Mouse (Mus musculus) limb, embryonic 12.5 days (tissue): ENCODE results near the gene Mdfic. TPM values are rescaled to one million over a fixed set of nuclear protein-coding genes. Genes with fewer than 3 reads are reported as not detected.

Experiments
- ATAC-seq: fragments of 200-750 bp; cut with Nextera tagmentation; 2 replicates; pipeline ENCODE4 v1.8.0; 2017; ENCODE audit warnings: low read depth, moderate TSS enrichment; ENCODE audit not compliant: insufficient number of reproducible peaks, insufficient read depth, low FRiP score, low TSS enrichment
- H3K27ac ChIP-seq: fragments of 300-500 bp; sonication (generic); 2 replicates; pipeline ENCODE4 v1.5.1; 2016; ENCODE audit warnings: mild to moderate bottlenecking, moderate library complexity
- H3K27me3 ChIP-seq: fragments of 300-500 bp; sonication (generic); 2 replicates; pipeline ENCODE4 v1.6.1; 2016; ENCODE audit warnings: mild to moderate bottlenecking, moderate library complexity
- H3K36me3 ChIP-seq: fragments of 300-500 bp; sonication (generic); 2 replicates; pipeline ENCODE4 v1.6.1; 2016; ENCODE audit warnings: mild to moderate bottlenecking, moderate library complexity
- H3K4me1 ChIP-seq: fragments of 300-500 bp; sonication (generic); replicated peaks from 2 replicates; pipeline ENCODE4 v1.6.1; 2016
- H3K4me2 ChIP-seq: fragments of 300-500 bp; sonication (generic); 2 replicates; pipeline ENCODE4 v1.6.1; 2016; ENCODE audit warnings: mild to moderate bottlenecking, moderate library complexity
- H3K4me3 ChIP-seq: fragments of 300-500 bp; sonication (generic); replicated peaks from 2 replicates; pipeline ENCODE4 v1.5.1; 2016; ENCODE audit warnings: mild to moderate bottlenecking
- H3K9ac ChIP-seq: fragments of 300-500 bp; sonication (generic); replicated peaks from 2 replicates; pipeline ENCODE4 v1.6.1; 2016; ENCODE audit warnings: mild to moderate bottlenecking, moderate library complexity
- H3K9me3 ChIP-seq: fragments of 300-500 bp; sonication (generic); 2 replicates; pipeline ENCODE4 v1.6.1; 2016; ENCODE audit warnings: mild to moderate bottlenecking, moderate library complexity
- WGBS: fragments of 180-500 bp; shearing (Covaris S2); methylation state at CpG from one replicate; pipeline ENCODE4 v1.1.7; 2016; 5-methylcytosine and 5-hydroxymethylcytosine counted together
- polyA plus RNA-seq: library from polyadenylated mRNA; unstranded; fragments of >200 nt; fragmentation: Nextera tagmentation; extraction: Ambion mirVana; gene quantifications from 2 replicates; pipeline ENCODE4 v1.2.1, GENCODE M21; 2016

Mdfic gene
- polyA plus RNA-seq, 1 experiment from 2014 or later: 7.4 TPM

GRCm38 (mm10) chr6:15794801-15795200, 74.3 kb downstream of the Mdfic start:
- H3K9ac ChIP-seq: no peak overlapping the region
- H3K4me2 ChIP-seq: no peak overlapping the region
- no peak overlapping the region for H3K4me3 ChIP-seq
- WGBS: 93% methylated on average over 3 of the region's 3 CpGs
- H3K9me3 ChIP-seq: no peaks in the 10 kb centered on the region
- H3K27ac ChIP-seq: no peak overlapping the region
- H3K36me3 ChIP-seq: 0 out of 2 replicates have a peak, but pooled peaks cover 6% of the 10 kb centered on the region
- ATAC-seq: no peak
- H3K27me3 ChIP-seq: no peaks in the 10 kb centered on the region
- no peaks in the 10 kb centered on the region for H3K4me1 ChIP-seq

GRCm38 (mm10) chr6:15807382-15807781, 86.9 kb downstream of the Mdfic start:
- 91% methylated on average over 5 of the region's 5 CpGs for WGBS

DNA sequence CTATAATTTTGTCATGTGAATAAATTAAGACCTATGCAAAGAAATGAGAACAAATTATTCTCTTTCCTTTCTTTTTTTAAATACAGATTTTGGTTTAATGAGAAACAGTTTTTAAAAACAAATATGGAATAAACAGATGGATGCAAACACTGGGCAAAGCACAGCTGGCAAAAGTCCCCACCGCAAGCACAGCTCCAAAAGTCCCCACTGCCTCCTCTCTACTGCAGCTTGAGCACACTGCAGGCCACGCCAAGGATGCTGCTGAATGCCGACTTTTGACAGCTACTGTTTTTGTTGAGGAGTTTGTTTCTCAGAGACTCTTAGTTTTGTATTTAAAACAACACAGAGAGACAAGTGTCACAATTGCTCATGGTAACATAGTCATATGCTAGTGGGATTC, 104.8 kb downstream of the Mdfic start:
- no peak for ATAC-seq
- WGBS: 89% methylated on average over 3 of the region's 3 CpGs
- H3K27me3 ChIP-seq: no peaks in the 10 kb centered on the region

More at GRCm38 (mm10) chr6:15807382-15807781, 86.9 kb downstream of the Mdfic start:
- Histone ChIP-seq H3K27me3 (no peaks in the 10 kb centered on the region), H3K4me3 (no peak overlapping the region), H3K27ac (no peak overlapping the region), H3K4me2 (no peak overlapping the region), H3K4me1 (no peaks in the 10 kb centered on the region), H3K36me3 (no peaks in the 10 kb centered on the region), H3K9ac (no peak overlapping the region), H3K9me3 (no peaks in the 10 kb centered on the region)
- no peak for ATAC-seq

GRCm38 (mm10) chr6:15829812-15830211, 109.4 kb downstream of the Mdfic start:
- Histone ChIP-seq H3K36me3 (no peaks in the 10 kb centered on the region), H3K27ac (no peak overlapping the region), H3K9ac (no peak overlapping the region), H3K4me1 (no peaks in the 10 kb centered on the region), H3K4me2 (no peak overlapping the region), H3K4me3 (no peak overlapping the region), H3K27me3 (no peaks in the 10 kb centered on the region), H3K9me3 (0 out of 2 replicates have a peak, but pooled peaks cover 3% of the 10 kb centered on the region)
- 67% methylated on average over 2 of the region's 2 CpGs for WGBS
- no peak for ATAC-seq

More for the DNA sequence above, 104.8 kb downstream of the Mdfic start:
- Histone ChIP-seq H3K27ac (no peak overlapping the region), H3K4me2 (no peak overlapping the region), H3K9me3 (no peaks in the 10 kb centered on the region), H3K9ac (no peak overlapping the region), H3K4me3 (no peak overlapping the region), H3K4me1 (no peaks in the 10 kb centered on the region), H3K36me3 (no peaks in the 10 kb centered on the region)

DNA sequence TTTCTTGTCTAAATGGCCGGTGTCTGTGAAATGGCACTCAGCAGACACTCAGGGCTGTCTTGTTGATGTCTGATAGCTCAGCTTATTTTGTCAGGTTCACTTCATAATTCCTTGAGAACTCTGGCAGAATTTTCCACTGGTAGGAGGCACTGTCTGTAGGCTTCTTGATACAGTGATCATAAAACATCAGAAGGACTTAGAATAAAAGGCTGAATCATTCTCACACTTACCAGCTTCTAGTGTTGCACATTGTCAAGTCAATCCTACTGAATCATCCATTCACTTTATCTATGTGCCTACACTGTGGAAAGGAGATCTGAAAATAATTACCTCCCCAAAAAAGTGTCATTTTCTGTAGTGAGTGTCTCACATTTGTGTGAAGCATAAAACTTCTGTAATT, 110.2 kb downstream of the Mdfic start:
- H3K9ac ChIP-seq: no peak overlapping the region
- no peak overlapping the region for H3K4me2 ChIP-seq
- no peak for ATAC-seq
- H3K27ac ChIP-seq: no peak overlapping the region
- H3K4me1 ChIP-seq: no peaks in the 10 kb centered on the region
- WGBS: 79% methylated on average over 1 of the region's 1 CpGs
- H3K27me3 ChIP-seq: no peaks in the 10 kb centered on the region
- H3K4me3 ChIP-seq: no peak overlapping the region
- 0 out of 2 replicates have a peak, but pooled peaks cover 3% of the 10 kb centered on the region for H3K9me3 ChIP-seq
- H3K36me3 ChIP-seq: no peaks in the 10 kb centered on the region

- Histone ChIP-seq H3K4me3 (no peak overlapping the region), H3K27ac (no peak overlapping the region), H3K4me2 (no peak overlapping the region), H3K36me3 (no peaks in the 10 kb centered on the region), H3K27me3 (no peaks in the 10 kb centered on the region), H3K4me1 (no peaks in the 10 kb centered on the region), H3K9me3 (0 out of 2 replicates have a peak, but pooled peaks cover 3% of the 10 kb centered on the region), H3K9ac (no peak overlapping the region)
- no peak for ATAC-seq
- WGBS: 77% methylated on average over 3 of the region's 3 CpGs
These were observed 117.2 kb downstream of the Mdfic start for GRCm38 (mm10) chr6:15837695-15838094.

GRCm38 (mm10) chr6:15839831-15840230, 119.4 kb downstream of the Mdfic start:
- no peaks in the 10 kb centered on the region for H3K4me1 ChIP-seq
- H3K9me3 ChIP-seq: no peaks in the 10 kb centered on the region
- no peaks in the 10 kb centered on the region for H3K36me3 ChIP-seq
- no peak overlapping the region for H3K9ac ChIP-seq
- no peak for ATAC-seq
- WGBS: 76% methylated on average over 3 of the region's 3 CpGs
- no peaks in the 10 kb centered on the region for H3K27me3 ChIP-seq
- H3K4me2 ChIP-seq: no peak overlapping the region
- H3K27ac ChIP-seq: no peak overlapping the region
- H3K4me3 ChIP-seq: no peak overlapping the region

GRCm38 (mm10) chr6:15840429-15840828, 120.0 kb downstream of the Mdfic start:
- no peaks in the 10 kb centered on the region for H3K4me1 ChIP-seq
- no peaks in the 10 kb centered on the region for H3K36me3 ChIP-seq
- H3K9ac ChIP-seq: no peak overlapping the region
- WGBS: 87% methylated on average over 2 of the region's 2 CpGs
- H3K4me2 ChIP-seq: no peak overlapping the region
- H3K9me3 ChIP-seq: no peaks in the 10 kb centered on the region
- H3K4me3 ChIP-seq: no peak overlapping the region
- no peaks in the 10 kb centered on the region for H3K27me3 ChIP-seq
- no peak overlapping the region for H3K27ac ChIP-seq
- no peak for ATAC-seq

GRCm38 (mm10) chr6:15841476-15842209, 121.2 kb downstream of the Mdfic start:
- Histone ChIP-seq H3K4me3 (no peak overlapping the region), H3K27me3 (no peaks in the 10 kb centered on the region), H3K9ac (no peak overlapping the region), H3K9me3 (no peaks in the 10 kb centered on the region), H3K4me1 (no peaks in the 10 kb centered on the region), H3K36me3 (no peaks in the 10 kb centered on the region), H3K27ac (no peak overlapping the region), H3K4me2 (no peak overlapping the region)
- no peak for ATAC-seq
- 80% methylated on average over 5 of the region's 5 CpGs for WGBS

- Histone ChIP-seq H3K4me1 (no peaks in the 10 kb centered on the region), H3K36me3 (no peaks in the 10 kb centered on the region), H3K4me3 (no peak overlapping the region), H3K27me3 (no peaks in the 10 kb centered on the region), H3K9ac (no peak overlapping the region), H3K4me2 (no peak overlapping the region), H3K9me3 (no peaks in the 10 kb centered on the region), H3K27ac (no peak overlapping the region)
- no peak for ATAC-seq
- WGBS: 92% methylated on average over 3 of the region's 3 CpGs
These were observed 122.8 kb downstream of the Mdfic start for GRCm38 (mm10) chr6:15843295-15843694.

- H3K27me3 ChIP-seq: no peaks in the 10 kb centered on the region
- H3K4me2 ChIP-seq: no peak overlapping the region
- no peak overlapping the region for H3K27ac ChIP-seq
- no peak overlapping the region for H3K4me3 ChIP-seq
- H3K9ac ChIP-seq: no peak overlapping the region
- WGBS: 74% methylated on average over 2 of the region's 2 CpGs
- H3K36me3 ChIP-seq: no peaks in the 10 kb centered on the region
- no peak for ATAC-seq
- no peaks in the 10 kb centered on the region for H3K4me1 ChIP-seq
- no peaks in the 10 kb centered on the region for H3K9me3 ChIP-seq
These were observed 125.4 kb downstream of the Mdfic start for GRCm38 (mm10) chr6:15845711-15846342.
